Mouse (Mus musculus) urinary bladder, postnatal 14 days (tissue): ENCODE measurements around the gene Cuedc1.

Experiments used
- DNase-seq: peaks from one replicate; pipeline ENCODE4 v3.0.0; 2021; ENCODE audit warnings: low spot score

Cuedc1 gene

DNA sequence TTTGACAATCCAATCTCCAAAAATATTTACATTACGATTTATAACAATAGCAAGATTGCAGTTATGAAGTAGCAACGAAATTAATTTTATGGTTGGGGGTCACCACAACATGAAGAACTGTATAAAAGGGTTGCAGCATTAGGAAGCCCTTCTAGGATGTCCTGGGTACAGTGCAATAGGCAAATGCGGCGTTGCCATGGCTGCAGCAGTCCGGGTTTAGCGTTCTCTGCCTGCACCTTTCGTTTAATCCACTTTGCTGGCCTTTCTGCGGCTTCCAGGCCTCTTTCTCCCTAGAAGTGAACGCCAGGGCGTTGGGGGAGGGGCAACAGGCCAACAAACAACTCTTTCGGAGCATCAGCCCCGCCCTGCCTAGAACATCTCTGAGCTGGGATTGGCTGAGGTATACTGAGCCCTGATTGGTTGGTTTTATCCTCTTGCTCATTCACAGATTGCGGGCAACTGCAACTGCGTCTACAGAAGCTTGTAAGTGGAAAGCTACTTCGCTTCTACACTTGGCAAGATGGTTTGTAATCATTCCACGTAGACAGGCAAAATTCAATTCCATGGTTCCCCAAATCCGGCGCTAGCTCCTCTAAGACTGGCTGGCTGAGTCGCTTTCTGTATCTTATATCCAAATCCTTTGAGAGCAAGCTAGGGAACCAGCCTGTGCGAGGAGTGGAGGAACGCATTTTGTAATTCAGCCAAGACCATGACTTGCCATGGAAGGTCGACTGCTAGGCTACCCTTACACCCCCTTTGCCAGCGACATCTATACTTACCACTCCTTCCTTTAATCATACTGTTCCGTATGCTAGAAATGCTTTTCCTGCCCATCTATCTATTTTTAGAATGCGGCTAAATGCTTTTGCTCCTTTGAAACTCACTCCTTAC, 10.9 kb upstream of the Cuedc1 start:
- peak; percentile 93 for DNase-seq

DNA sequence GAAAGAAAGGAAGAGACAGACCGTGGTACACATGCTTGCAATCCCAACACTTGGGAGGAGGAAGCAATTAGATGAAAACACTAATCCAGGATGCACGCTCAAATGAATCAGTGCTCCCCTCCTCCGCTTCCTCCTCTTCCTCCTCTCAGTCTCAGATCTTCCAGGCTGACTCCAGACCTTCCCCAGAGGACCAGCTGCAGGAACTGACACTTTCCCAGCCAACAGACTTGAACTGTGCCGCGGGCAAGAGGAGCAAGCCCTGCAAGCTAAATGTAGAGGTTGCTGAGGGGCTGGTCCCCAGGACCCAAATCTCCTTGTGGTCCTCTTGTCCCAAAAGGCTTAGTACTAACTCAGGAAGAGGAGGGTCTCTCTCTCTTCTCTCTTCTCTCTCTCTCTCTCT, 8.7 kb upstream of the Cuedc1 start:
- no peak for DNase-seq

DNA sequence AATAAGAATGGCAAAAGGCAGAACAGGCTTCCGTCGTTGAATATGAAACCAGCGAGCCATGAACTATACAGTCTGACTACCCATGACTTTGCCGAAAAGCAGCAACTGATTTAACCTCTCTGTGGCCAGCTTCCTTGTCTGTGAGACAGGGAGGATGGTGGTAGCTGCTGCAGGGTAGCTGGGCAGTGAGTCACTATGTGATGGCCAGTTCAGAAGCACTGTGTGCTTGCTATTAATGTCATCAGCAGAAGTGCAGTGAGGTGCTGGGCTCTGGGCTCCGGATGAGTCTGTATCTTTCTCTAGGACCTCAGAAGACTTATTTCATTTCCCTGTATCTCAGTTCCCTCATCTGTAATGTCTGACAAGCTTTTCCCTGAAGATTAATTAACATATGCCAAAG, 7.6 kb upstream of the Cuedc1 start:
- DNase-seq, result no peak

DNA sequence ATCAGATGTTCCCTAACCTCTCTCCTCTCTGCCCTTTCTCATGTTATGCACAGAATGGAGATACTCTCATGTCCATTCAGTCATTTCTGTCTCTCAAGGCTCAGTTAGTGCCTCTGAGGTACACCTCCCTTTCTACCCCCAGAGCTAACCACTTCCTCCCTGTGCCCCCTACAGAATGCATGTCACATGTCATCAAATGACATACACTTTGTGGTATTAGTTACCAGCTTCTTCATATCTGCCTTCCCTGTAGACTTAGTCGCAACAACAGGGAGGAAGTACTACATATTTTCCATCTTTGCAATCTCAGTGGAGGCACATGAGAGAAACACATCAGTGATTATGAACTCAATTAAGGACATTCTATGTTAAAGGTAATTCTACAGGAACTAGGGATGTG, 5.9 kb upstream of the Cuedc1 start:
- no peak for DNase-seq

DNA sequence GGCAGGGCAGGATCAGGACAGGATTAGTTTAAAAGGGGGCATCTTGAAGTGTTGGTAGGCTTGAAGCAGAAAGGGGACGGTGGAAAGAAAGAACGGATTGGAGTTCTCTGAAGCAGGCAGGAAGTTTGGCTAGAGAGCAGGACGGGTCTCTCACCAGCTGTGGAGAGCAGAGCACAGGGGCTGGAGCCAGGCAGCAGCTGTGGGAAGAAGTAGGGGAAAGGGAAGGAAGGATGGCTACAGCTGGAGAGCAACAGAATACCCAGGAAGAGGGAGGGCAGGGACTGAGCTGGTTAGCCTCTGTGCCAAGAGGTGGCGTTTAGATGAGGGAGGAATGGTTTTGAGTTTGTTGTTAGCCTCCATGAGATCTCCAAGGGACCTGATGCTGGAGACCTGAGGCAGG, 685 bp upstream of the Cuedc1 start:
- no peak for DNase-seq

DNA sequence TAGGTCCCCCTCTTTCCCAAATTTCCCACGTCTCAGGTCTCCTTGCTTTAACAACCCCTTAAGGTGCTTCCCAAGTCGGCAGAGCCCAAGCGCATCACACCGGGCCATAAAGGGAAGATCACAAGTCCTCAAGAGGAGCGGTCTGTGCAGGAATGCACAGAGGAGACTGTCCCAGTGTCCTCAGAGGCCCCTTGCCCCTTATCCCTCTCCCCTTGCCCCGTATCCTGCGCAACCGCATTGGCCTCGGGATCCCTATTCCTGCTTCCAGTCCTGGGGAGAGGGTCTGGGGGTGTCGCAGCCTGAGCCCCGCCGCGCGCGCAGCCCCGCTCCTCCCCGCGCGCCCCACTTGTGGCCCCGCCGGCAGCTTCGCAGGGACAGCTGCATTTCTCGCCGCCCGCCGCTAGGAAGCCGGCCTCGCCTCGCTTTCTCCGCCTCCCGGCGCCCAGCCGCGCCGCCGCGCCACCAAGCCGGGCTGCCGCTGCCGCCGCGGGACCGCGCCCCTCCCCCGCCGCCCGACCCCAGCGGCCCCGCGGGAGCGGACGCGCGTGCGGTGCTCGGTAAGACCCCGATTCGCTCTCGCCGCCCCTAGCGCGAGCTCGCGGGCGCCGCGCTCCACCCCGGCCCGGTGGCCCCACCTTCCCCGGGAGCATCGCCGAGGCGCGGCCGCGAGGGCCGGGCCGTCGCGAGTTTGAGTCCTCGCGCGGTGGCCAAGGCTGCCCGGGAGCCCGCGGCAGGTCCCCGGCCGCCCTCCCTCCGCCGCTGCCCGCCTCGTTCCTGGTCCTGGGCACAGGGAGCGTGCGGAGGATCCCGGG, 1.1 kb downstream of the Cuedc1 start:
- peak; percentile 82 for DNase-seq

DNA sequence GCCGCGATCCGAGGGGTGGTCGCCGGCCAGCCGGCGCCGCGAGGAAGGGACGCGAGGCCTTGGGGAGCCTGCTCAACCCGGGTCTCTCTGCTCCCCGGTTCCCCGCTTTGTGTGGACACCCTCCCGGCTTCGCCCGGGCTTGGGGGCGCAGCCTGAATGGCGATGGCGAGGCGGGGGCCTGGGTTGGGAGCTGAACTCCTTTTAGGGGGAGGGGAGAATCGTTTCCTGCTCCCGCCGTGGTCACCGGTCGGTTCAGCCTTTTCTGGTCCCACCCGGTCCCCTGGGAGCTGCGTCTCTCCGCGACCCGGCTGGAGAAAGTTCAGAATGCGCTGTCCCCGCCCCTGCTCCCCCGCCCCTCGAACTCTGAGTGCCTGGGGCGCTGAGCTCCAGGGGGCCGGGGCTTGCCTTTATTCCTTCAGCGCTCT, 1.8 kb downstream of the Cuedc1 start:
- peak; percentile 75 for DNase-seq

DNA sequence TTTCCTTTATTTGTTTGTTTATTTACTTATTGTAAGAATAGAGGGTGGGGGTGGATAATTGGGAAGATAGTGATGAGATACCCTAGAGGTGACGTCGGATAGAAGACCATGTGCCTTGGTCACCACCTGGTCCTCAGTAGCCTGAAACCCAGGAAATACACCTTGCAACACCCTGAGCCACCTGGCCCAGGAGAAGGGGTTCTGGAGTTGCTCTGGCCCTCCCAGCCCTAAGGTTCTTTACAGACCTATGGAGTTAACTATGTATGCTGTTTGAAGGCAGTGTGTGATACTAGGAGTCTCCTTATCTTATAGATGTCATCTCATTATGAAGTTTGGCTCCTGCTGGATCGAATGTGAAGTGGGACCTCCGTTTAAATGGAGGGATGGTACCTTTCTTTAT, 2.3 kb downstream of the Cuedc1 start:
- DNase-seq, result no peak

DNA sequence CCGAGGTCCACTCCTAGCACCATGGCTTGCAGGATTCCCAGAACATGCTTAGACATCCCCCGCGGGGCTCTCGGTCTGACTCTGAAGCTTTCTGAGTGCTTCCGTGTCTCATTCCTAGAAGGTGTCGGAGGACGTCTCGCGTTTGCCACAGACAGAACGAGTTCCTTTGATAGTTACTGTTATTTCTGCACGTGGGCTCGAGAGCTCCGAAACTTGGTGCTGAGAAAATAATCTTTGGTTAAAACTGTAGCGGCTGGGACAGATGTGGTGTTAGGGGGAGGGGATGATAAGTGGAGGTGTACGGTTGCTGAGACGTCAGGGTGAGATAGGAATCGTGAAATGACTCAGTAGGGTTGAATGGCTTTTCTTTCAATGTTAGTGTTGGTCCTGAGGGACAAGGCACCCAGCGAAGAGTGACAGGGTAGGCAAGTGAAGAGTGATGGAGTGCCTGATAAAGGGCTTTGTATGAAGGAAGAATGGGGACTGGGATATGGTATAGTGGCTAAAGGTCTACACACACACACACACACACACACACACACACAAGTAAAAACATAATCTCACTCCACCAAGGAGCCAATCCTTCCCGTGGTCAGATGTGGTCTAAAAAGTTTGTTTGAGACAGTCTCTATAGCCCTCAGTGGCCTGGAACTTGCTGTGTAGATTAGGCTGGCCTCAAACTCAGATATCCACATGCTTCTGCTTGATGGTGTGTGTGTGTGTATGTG, 5.5 kb downstream of the Cuedc1 start:
- DNase-seq, result no peak

DNA sequence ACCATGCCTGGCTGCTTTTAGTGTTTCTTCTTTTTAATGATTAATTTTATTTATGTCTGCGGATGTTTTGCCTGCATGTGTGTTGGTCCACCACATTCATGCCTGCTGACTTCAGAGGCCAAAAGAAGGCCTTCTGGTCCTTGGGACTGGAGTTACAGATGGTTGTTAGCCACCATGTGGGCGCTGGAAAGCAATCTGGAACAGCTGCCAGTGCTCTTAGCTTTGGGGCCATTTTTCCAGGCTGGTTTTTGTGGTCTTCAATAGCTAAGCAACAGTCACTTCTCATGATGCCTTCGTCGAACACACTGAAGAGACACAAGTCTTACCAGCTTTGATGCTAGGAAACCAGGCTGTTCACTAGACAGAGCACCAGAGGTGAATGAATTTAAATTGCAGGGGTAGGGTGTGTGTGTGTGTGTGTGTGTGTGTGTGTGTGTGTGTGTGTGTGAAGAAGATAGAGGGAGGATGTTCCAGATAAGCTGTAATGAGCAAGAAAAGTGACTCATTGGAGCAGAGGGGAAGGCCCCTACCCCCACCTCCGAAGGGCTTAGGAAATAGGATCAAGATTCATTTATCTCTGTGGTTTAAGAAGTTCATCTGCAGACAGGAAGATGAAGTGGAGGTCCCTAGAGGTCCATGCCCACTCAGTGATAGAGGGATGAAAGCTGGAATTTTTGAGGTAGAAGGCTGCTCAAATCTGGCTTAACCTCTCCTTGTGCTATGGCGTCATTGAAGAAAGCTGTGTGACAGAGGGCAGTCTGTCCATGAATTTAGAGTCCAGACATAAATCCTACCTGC, 7.8 kb downstream of the Cuedc1 start:
- no peak for DNase-seq

DNA sequence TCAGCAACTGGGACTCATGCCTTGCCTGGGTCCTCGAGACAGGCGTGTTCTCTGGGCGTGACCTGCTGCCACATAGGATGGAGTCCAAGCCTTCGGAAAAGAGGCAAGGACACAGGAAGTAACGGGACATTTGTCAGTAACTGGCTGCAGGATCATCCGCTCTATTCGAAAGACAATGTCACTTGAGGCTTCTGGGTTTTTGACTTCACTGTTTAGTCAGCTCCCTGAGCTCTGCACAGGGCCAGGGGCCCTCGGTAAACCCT, 8.4 kb downstream of the Cuedc1 start:
- no peak for DNase-seq

DNA sequence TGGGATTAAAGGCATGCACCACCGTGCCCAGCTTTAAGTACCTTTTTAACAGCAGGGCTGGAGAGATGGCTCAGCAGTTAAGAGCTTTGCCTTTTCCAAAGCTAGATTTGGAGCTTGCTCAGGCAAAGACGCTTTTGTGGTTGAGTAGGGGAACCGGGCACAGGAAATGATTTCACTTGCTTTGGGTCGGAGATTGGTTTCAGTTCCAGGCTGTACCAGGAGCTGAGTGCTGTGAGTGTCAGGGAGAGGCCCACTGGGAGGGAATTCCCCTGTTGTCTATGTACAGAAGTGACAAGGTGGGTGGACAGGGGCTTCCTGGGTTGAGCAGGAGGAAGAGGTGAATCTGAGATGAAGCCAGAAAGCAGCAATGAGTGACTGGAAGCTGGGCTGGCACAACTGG, 9.5 kb downstream of the Cuedc1 start:
- no peak for DNase-seq

DNA sequence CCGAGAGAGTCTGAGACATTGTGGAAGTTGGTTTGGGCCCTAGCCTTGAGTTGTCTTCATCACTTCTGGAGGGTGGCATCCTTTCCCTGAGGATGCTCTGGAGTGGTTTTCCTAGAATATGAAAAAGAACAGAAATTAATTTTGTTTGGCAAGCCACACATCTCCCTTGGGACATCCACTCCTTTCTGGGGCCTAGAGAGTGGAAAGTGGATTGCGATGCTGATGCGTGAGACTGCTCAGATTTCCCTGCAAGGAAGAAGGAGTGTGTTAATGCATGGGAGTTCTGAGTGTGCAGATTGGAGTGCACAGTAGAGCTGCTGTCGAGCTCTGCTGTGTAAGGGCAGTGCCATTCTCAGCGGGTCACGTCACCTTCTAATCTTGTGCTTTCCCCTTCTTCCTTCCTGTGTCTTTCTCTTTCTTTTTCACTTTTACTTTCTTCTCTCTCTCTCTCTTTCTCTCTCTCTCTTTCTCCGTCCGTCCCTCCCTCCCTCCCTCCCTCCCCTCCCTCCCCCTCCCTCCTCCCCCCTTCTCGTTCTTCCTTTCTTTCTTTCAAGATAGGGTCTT, 12.3 kb downstream of the Cuedc1 start:
- no peak for DNase-seq

DNA sequence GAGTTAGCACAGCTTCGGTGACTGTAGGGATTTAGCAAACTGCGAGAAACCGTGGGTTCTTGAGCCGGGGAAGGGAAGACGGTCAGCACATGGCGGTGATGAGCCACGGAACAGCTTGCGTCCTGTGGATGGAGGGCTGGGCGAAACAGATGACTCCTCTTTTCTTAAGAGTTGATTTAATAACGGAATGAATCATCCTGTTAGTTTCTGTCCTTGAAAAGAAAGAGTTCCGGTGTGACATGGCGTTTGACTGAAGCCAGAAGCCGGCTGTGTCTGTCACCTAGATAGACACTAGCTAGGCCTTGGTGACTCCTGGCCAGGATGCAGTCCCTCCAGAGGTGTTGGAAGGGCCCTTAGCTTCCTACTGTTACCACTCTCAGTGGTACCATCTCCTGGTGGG, 14.2 kb downstream of the Cuedc1 start:
- DNase-seq, result no peak

DNA sequence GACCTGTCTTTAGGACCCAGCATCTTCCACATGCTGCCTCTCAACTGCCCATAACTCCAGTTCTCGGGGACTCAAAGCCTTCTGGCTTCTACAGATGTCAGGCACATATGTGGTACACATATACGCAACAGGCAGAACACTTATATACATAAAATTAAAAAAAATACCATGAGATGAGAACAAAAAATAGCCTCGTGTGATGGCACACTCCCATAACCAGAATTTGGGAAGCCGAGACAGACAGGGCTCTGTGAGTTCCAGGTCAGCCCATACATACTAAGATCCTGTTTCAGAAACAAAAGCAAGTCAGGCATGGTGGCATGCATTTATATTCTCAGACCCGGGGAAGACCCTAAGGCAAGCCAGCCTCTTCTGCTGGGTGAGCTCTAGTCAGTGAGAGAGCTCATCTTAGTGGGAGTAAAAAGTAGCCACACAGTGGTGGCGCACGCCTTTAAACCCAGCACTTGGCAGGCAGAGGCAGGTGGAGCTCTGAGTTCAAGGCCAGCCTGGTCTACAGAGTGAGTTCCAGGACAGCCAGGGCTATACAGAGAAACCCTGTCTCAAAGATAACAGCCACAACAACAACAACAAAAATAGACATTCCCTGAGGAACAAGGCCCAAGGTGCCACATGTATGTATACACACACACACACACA, 14.9 kb downstream of the Cuedc1 start:
- DNase-seq, result no peak

DNA sequence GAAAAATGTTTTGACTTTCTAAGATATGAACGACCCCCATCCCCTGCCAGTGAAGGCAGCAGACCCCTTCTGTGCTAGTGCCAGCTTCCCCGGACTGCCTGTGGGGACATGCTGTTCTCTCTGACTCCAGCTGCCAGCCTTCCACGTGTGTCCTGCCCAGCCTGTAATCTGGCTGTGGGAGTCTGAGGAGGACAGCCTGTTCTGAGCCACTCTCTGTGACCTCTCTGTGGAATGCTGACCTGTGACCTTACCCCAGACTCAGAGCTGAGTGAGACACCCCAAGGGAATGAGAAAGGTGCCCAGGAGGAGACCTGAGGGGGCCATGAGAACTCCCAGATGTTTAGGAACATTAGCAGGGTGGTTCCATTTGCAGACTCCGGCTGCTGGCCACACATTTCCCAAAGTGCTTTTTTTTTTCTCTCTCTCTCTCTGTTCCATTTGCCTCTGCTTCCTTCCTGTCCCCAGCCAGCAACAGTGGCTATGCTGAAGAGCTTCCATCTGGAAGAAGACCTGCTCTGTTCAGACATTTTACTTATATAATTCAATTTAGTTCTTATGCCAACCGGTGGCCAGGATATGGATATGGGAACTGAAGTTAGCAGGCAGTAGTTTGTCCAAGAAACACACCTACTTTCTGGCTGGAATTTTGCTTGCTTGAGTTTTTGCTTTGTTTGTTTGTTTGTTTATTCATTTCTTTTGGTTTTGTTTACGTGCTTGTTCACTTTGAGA, 15.8 kb downstream of the Cuedc1 start:
- DNase-seq, result peak; percentile 50

DNA sequence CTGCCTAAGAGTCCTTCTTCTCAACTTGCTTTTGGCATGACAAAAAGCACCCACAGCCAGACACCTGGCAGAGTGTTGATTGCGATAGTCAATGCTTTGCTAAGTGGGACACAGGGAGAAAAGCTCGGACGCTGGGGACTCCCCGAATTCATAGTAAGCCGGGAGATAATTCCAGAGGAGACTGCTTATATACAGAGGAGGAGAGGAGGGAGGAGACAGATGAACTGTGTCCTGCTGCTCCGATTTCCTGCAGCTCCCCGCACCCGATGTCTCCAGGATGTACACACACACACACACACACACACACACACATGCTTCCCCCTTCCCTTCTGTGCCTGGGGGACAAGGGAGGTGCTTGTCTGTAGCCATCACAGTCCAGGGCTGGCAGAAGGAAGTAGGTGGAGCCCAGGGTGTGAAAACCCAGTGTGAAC, 17.0 kb downstream of the Cuedc1 start:
- DNase-seq, result peak; percentile 23

DNA sequence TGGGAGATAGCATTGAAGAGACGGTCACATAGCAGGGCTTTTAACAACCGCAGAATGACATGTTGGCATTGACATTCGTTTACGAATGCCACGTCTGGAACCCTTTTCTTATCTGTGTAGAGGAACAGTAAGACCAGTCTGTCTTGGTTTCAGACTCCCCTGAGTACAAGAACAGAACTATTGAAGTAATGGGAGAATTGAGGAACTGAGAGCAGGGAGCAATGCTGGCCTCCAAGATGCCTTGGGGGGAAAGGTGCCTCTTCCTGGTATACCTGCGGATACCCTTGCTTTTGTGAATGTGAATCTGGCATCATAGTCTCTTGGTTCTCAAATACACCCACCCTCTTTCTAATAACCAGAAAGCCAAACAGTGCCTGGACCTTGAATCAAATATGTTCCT, 18.7 kb downstream of the Cuedc1 start:
- no peak for DNase-seq

DNA sequence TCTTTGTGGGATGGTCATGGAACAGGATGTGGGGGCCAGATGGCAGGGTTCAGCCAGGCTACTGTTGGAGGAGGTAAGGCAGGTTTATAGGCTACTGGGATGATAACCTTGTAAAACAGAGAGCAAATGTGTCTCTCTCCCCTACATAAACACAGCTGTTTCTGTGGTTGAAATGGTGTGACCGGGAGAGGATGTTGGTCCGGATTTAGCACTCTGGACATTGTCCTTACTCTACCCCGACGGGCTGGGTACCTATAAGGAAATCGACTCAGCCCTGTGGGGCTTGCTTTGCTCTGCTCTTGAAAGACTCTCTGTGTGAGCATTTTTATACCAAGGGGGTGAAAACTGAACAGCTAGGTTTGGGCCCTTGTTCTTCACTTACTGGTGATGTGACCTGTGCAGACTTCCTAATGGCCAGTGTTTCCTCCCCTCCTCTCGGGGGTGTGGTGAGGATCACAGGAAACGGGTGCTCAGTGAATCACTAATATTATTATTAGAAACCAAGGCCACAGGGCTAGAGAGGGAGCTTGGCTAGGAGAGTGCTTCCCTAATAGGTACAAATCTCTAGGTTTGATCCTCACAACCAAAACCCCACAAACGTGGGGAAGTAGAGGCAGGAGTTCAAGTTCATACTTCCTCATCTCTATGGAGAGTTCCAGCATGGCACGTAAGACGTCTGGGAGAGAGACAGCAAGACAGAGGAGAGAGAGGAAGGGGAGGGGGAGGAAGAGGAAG, 19.7 kb downstream of the Cuedc1 start:
- no peak for DNase-seq

DNA sequence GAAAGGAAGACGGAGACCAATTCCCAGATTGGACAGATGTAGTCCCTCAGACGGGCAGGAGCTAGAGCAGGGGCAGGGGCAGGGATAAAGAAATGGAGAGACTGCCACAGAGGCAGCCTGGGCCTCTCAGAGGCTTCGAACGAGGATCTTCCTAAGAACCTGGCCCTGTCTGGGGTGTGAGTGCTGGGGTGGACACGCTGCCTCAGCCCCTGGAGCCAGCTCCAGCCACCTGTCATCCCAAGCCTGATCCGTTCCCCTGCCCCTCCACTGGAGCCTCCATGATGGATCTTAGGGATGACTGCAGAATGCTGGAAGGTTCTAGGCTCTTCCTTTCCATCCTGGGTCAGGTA, 20.2 kb downstream of the Cuedc1 start:
- DNase-seq, result no peak
